Mouse (Mus musculus) left cerebral cortex, postnatal 14 days (tissue): ENCODE results near the gene 1700025C18Rik. TPM values are rescaled to one million over a fixed set of nuclear protein-coding genes. Genes with fewer than 3 reads are reported as not detected.

Source experiments
- DNase-seq, 2 experiments: peaks; one replicate each; pipeline ENCODE4 v3.0.0; 2021 to 2022; ENCODE audit warnings: low spot score in 2 of 2, mixed read lengths in 1 of 2
- intact Hi-C: fragments of 180-260 bp; cut with DNase I; formaldehyde crosslinking; loops from one replicate; pipeline ENCODE4 v1.15.1; 2025
- long read RNA-seq, 2 experiments: library from polyadenylated mRNA; stranded (forward); transcript quantifications; one replicate each; pipeline ENCODE4 v2.0.0; 2021
- total RNA-seq, 2 experiments: library from RNA; stranded (reverse); gene quantifications; 2 replicates each; pipeline ENCODE4 v1.2.3; 2021

1700025C18Rik gene
- total RNA-seq: not detected
- long read RNA-seq, experiment 1: 0 reads
- long read RNA-seq, experiment 2: 0 reads

- intact Hi-C loops: no loop called here
- DNase-seq: no peak
These were observed at the start of gene 1700025C18Rik for GRCm38 (mm10) chr2:165090650-165091049. TSS of gene 1700025C18Rik (minus strand) at chr2:165090750.

DNA sequence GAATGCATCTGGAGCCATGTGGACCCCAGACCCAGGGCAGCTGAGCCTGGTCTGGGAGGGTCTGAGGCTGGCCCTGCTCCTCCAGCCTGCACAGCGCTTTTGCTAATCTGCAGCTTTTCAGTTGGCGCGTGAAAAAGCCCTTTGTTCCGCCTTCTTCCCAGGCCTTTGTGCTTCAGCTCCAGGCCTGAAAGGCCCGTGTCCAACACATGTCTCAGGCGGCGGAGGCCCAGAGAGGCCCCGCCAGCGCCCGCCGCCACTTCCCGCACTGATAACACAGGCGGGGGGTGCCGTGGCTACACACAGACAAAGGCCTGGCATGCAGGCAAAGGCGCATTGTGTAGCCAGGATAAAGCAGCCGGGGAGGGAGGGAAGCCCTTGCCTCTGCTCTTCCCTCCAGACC lies 45.5 kb upstream of the 1700025C18Rik start:
- intact Hi-C loops: no loop called here
- DNase-seq: no peak

- intact Hi-C loops: no loop called here
- DNase-seq: no peak
These were observed 43.0 kb upstream of the 1700025C18Rik start for GRCm38 (mm10) chr2:165133566-165133965.

- intact Hi-C loops: no loop called here
- no peak for DNase-seq
These were observed 40.9 kb upstream of the 1700025C18Rik start for GRCm38 (mm10) chr2:165131428-165131827.

GRCm38 (mm10) chr2:165129189-165129588 lies 38.6 kb upstream of the 1700025C18Rik start:
- intact Hi-C loops: no loop called here
- DNase-seq: no peak

GRCm38 (mm10) chr2:165126896-165127562 lies 36.5 kb upstream of the 1700025C18Rik start:
- intact Hi-C loops: no loop called here
- DNase-seq: no peak

GRCm38 (mm10) chr2:165121206-165121840 lies 30.8 kb upstream of the 1700025C18Rik start:
- intact Hi-C loops: no loop called here
- DNase-seq: peak; percentile 39 to 78

DNA sequence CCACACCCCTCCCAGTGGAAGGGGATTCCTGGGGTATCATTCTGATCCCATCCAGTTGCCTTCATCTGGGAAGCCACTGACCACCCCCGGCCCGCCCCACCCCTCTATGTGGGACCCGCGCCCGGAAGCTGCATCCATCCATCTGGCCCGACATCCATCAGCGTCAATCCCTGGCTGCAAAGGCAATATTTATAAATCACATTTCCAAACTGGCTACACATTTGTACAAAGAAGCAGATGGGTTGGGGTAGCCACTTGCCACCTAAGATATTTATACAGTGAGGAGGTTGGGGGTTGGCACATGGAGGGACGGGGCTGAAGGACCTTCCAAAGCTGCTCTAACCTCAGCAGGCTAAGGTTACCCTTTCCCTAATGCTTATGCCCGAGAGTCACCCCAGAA lies 30.2 kb upstream of the 1700025C18Rik start:
- intact Hi-C loops: no loop called here
- DNase-seq: no peak

DNA sequence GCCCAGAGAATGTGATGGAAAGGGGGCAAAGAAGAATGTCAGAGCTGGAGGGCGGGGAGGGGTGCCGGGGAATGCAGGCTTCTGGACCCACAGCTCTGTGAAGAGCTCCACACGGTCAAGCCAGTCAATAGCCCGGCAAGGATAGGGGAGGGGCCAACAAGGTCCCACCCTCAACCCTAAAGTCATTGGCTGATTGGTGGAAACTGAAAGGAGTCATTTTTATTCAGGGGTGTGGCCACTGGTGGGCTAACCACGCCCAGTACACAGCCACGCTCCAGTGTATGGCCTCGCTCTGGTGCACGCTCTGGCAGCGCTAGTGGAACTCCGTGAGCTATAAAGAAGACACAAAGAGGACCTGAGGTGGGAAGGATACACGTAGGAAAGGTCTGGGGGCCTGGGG lies 23.2 kb upstream of the 1700025C18Rik start:
- intact Hi-C loops: no loop called here
- DNase-seq: no peak

DNA sequence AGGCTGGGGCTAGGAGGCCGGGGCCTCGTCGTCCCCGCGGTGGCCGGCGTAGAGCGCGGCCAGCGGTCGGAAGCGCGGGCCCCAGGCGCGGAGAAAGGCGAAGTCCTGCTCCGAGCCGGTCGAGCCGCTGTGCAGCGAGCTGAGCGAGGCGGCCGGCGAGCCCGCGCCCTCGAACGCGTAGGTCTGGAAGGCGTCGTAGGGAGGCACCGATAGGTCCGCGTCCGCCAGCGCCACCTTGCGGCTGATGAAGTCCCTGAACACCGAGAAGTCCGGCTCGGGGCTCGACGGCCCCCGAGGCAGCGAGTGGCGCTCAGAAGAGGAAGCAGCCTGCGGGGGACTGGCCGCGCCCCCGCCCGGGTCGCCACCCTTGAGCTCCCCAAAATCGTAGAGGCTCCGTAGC lies 21.6 kb upstream of the 1700025C18Rik start:
- intact Hi-C loops: no loop called here

GRCm38 (mm10) chr2:165106585-165106984 lies 16.0 kb upstream of the 1700025C18Rik start:
- intact Hi-C loops: no loop called here
- no peak for DNase-seq

More for the DNA sequence above, 21.6 kb upstream of the 1700025C18Rik start:
- peak; percentile 54 to 78 for DNase-seq

- no peak for DNase-seq
- intact Hi-C loops: no loop called here
These were observed 15.0 kb upstream of the 1700025C18Rik start for GRCm38 (mm10) chr2:165105513-165106079.

DNA sequence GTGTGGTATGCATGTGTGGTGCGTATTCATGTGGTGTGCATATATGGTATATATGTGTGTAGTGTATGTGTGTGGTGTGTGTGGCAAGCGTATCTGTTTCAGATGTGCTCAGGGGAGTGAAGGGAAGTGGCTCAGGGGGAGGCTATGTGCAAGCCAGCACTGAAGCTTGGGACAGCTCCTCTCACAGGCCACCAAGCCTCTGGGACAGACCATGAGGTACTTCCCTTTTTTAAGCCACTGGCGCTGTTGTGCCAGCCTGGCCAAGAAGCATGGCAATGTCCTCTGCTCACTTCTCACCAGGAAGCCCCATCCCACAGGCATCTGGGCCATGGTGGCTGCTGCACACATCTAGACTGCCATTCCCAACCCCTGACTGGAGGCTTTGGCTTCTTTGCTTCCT lies 12.4 kb upstream of the 1700025C18Rik start:
- intact Hi-C loops: no loop called here
- DNase-seq: no peak

GRCm38 (mm10) chr2:165100749-165101148 lies 10.2 kb upstream of the 1700025C18Rik start:
- intact Hi-C loops: no loop called here
- DNase-seq: no peak

GRCm38 (mm10) chr2:165098861-165099260 lies 8.3 kb upstream of the 1700025C18Rik start:
- no peak for DNase-seq
- intact Hi-C loops: no loop called here

- DNase-seq: no peak
- intact Hi-C loops: no loop called here
These were observed 5.8 kb upstream of the 1700025C18Rik start for GRCm38 (mm10) chr2:165096367-165096766.

DNA sequence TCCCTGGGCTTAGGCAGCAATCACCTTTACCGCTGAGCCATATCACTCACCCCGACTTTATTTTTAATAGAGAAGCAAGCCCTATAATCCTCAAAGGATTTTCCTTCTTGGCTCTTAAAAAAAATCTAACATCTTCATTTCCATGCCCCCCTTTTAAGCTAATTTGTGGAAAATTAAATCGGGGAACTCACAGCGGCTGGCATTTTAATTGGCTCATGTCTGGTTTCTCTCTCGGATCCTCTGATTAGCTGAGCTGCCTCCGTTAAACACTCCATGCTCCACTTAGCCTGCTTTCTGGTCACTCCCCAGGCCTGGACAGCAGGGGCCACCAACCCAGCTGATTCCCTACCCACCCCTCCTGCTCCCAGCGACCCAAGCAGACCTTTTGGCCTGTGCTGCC lies 1.8 kb upstream of the 1700025C18Rik start:
- intact Hi-C loops: no loop called here
- DNase-seq: no peak

DNA sequence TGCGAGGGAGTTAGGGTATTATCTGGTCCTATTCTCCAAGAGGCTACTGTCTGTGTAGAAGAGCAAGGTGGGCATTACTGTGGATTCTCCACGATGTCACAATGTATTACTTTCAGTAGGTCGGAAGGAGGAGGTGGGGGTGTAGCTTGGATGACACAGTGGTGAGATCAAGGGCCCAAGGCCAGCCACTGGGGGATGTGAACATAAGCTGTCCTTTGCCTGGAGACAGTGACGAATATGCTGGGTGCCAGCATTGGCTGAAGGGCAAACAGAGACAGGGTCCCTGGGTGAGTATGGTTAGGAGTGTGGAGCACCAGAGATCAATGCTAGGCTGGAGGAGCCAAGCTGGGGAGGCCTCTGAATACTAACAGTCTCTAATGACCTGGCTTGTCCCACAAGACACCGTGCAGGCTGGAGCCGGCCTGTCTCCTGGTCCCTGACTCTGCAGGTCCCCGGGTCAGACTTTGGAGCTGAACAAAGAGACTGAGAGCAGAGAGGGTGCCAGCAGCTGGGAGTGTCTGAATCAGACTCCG lies 949 bp upstream of the 1700025C18Rik start:
- no peak for DNase-seq
- intact Hi-C loops: no loop called here

GRCm38 (mm10) chr2:165089470-165089869 lies 1.1 kb downstream of the 1700025C18Rik start:
- intact Hi-C loops: no loop called here
- DNase-seq: no peak

DNA sequence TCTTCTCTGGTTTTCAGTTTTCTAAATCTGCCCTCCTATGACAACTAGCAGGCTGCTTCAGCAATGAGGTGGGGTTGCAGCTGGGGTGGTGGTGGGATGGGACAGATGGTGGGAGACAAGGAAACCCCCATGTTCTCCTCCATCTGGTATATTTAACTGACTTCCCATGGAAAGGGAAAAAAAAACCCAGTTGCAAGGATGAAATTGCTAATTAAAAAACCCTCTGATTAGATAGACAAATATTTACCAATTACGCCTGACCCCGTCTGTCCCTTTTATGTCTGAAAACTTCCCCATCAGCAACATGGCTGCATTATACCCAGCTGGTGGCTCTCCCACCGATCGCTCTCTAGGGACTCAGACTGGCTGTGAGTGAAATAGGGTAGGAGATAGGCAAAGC lies 3.9 kb downstream of the 1700025C18Rik start:
- no peak for DNase-seq
- intact Hi-C loops: no loop called here

GRCm38 (mm10) chr2:165081257-165081656 lies 9.3 kb downstream of the 1700025C18Rik start:
- DNase-seq: no peak
- intact Hi-C loops: no loop called here
